Mouse (Mus musculus) embryonic fibroblast, embryonic 13.5 days (primary cell): Measurements from ENCODE around the gene Wdr61.

Experiments used
- CTCF ChIP-seq: IDR thresholded peaks from 2 replicates; pipeline ENCODE4 v1.5.1; 2011; ENCODE audit warnings: mild to moderate bottlenecking, control low read depth, low read length, moderate library complexity, borderline replicate concordance; ENCODE audit not compliant: insufficient read depth
- POLR2A ChIP-seq: IDR thresholded peaks from 2 replicates; pipeline ENCODE4 v1.6.1; 2011; ENCODE audit warnings: low read depth, mild to moderate bottlenecking, control low read depth, low read length, moderate library complexity

GRCm38 (mm10) chr9:54752201-54752943 lies 18.1 kb upstream of the Wdr61 start:
- TF ChIP-seq CTCF (no peak), POLR2A (no peak)
